Mouse (Mus musculus) layer of hippocampus, postnatal 10 days (tissue): ENCODE measurements around the gene Ubald2. TPM values are rescaled to one million over a fixed set of nuclear protein-coding genes. Genes with fewer than 3 reads are reported as not detected.
"Not testable (repeated sequence)": the region's sequence is repeated elsewhere in the genome, so short reads cannot be mapped to it uniquely, and the experiment has no call there.

ENCODE experiments used
- DNase-seq, 2 experiments: peaks; one replicate each; pipeline ENCODE4 v3.0.0; 2021; ENCODE audit warnings: low spot score in 2 of 2
- total RNA-seq, 2 experiments: library from RNA; stranded (reverse); gene quantifications; 2 replicates each; pipeline ENCODE4 v1.2.3; 2021

The Ubald2 gene
- total RNA-seq, 2 experiments from 2014 or later = 35.7 to 46.1 TPM

GRCm38 (mm10) chr11:116459786-116460185 lies 25.9 kb downstream of the Ubald2 start:
- DNase-seq = no peak

- no peak for DNase-seq
These were observed 29.4 kb downstream of the Ubald2 start for GRCm38 (mm10) chr11:116463338-116463737.

- peak; percentile 88 to 91 for DNase-seq
These were observed 29.9 kb downstream of the Ubald2 start for GRCm38 (mm10) chr11:116463833-116464232.

- DNase-seq = no peak
These were observed 32.2 kb downstream of the Ubald2 start, which contains the start of gene Qrich2 for GRCm38 (mm10) chr11:116466141-116466540. Gene Qrich2 (minus strand): TSS chr11:116466241.

- not testable (repeated sequence) for DNase-seq
These were observed 34.4 kb downstream of the Ubald2 start for GRCm38 (mm10) chr11:116468338-116468737.

- DNase-seq = no peak
These were observed 36.4 kb downstream of the Ubald2 start for GRCm38 (mm10) chr11:116470249-116470648.

- DNase-seq = no peak
These were observed 37.0 kb downstream of the Ubald2 start for GRCm38 (mm10) chr11:116470896-116471295.

- DNase-seq = no peak
These were observed 38.4 kb downstream of the Ubald2 start for GRCm38 (mm10) chr11:116472275-116472674.

GRCm38 (mm10) chr11:116476041-116476440 lies 42.1 kb downstream of the Ubald2 start:
- no peak for DNase-seq

- no peak for DNase-seq
These were observed 42.8 kb downstream of the Ubald2 start for GRCm38 (mm10) chr11:116476696-116477095.

- no peak for DNase-seq
These were observed 43.4 kb downstream of the Ubald2 start for GRCm38 (mm10) chr11:116477160-116477759.

GRCm38 (mm10) chr11:116478978-116479377 lies 45.1 kb downstream of the Ubald2 start:
- no peak for DNase-seq

- no peak for DNase-seq
These were observed 45.9 kb downstream of the Ubald2 start for GRCm38 (mm10) chr11:116479832-116480231.

GRCm38 (mm10) chr11:116480975-116481374 lies 47.1 kb downstream of the Ubald2 start:
- no peak for DNase-seq

- DNase-seq = no peak
These were observed 47.9 kb downstream of the Ubald2 start for GRCm38 (mm10) chr11:116481776-116482175.

GRCm38 (mm10) chr11:116484261-116484660 lies 50.4 kb downstream of the Ubald2 start:
- DNase-seq = no peak

GRCm38 (mm10) chr11:116488207-116488606 lies 54.3 kb downstream of the Ubald2 start:
- no peak for DNase-seq

Other genes with a start within 250 kb of the Ubald2 start
- gene Ten1, start 235.2 kb upstream of the Ubald2 start, total RNA-seq = 10 to 100 TPM; 39.0 to 46.2 TPM
- gene Acox1, start 235.0 kb upstream of the Ubald2 start, total RNA-seq = 100 to 1,000 TPM; 112 to 116 TPM
- under 1 TPM; 0.57 to 0.65 TPM for gene Evpl, start 196.0 kb upstream of the Ubald2 start, total RNA-seq
- 10 to 100 TPM; 50.5 to 51.9 TPM for gene Srp68, start 159.9 kb upstream of the Ubald2 start, total RNA-seq
- not detected for gene Galr2, start 153.2 kb upstream of the Ubald2 start, total RNA-seq
- 10 to 100 TPM; 84.6 to 97.9 TPM for gene Exoc7, start 126.9 kb upstream of the Ubald2 start, total RNA-seq
- gene Foxj1, start 98.7 kb upstream of the Ubald2 start, total RNA-seq = 10 to 100 TPM in 1 of 2 experiments, 1 to 10 TPM in 1; 9.5 to 10.4 TPM
- 100 to 1,000 TPM; 184 to 186 TPM for gene Rnf157, start 21.1 kb upstream of the Ubald2 start, total RNA-seq
- gene Qrich2, start 32.1 kb downstream of the Ubald2 start, total RNA-seq = under 1 TPM in 1 of 2 experiments, not detected in 1; 0.18 TPM
- gene Prpsap1, start 60.1 kb downstream of the Ubald2 start, total RNA-seq = 10 to 100 TPM; 89.8 to 90.7 TPM
- 1 to 10 TPM; 1.7 to 2.1 TPM for gene Sphk1, start 96.8 kb downstream of the Ubald2 start, total RNA-seq
- 100 to 1,000 TPM; 115 to 118 TPM for gene Ube2o, start 147.4 kb downstream of the Ubald2 start, total RNA-seq
- gene Aanat, start 152.3 kb downstream of the Ubald2 start, total RNA-seq = under 1 TPM in 1 of 2 experiments, not detected in 1; 0.34 TPM
- gene Rhbdf2, start 192.9 kb downstream of the Ubald2 start, total RNA-seq = 1 to 10 TPM in 1 of 2 experiments, under 1 TPM in 1; 0.94 to 1.5 TPM
- 1 to 10 TPM; 3.4 to 3.8 TPM for gene Prcd, start 219.4 kb downstream of the Ubald2 start, total RNA-seq
- gene Cygb, start 220.2 kb downstream of the Ubald2 start, total RNA-seq = 10 to 100 TPM; 33.0 to 42.3 TPM